Mouse (Mus musculus): ENCODE data around the gene Olfr91. TPM values are rescaled to one million over a fixed set of nuclear protein-coding genes. Genes with fewer than 3 reads are reported as not detected.

Gene Olfr91
- total RNA-seq, 1 experiment: 0.13 TPM

GRCm38 (mm10) chr17:37080119-37080518, 18.0 kb downstream of the Olfr91 start:
- Histone ChIP-seq H3K36me3 (ENCODE audit: control insufficient read depth, insufficient read depth, low read length, poor library complexity, severe bottlenecking) (peaks cover 17% of the 10 kb centered on the region), H3K4me3 (ENCODE audit: insufficient read depth in 1 of 2, low read depth in 1 of 2, low read length in 2 of 2, poor library complexity in 1 of 2, severe bottlenecking in 1 of 2) (peak overlapping the region in 1 of 2 experiments; percentile 16; a peak in 1 of 4 replicates), H3K27ac (ENCODE audit: insufficient read depth, low read depth, low read length, poor library complexity, severe bottlenecking) (peak overlapping the region; percentile 97; the same call in 1 of the 2 replicates), H3K4me1 (ENCODE audit: control insufficient read depth in 2 of 2, insufficient read depth in 2 of 2, low read length in 2 of 2, poor library complexity in 1 of 2) (peaks cover 18 to 22% of the 10 kb centered on the region in 2 experiments), H3K9me3 (ENCODE audit: control insufficient read depth, insufficient read depth, low read depth, low read length) (no peaks in the 10 kb centered on the region), H3K9ac (ENCODE audit: insufficient read depth, low read depth, low read length, poor library complexity, severe bottlenecking) (no peak overlapping the region; the same call in 1 of the 2 replicates)
- TF ChIP-seq CHD2 (IDR thresholded peaks at IDR 0.05; ENCODE audit: low read depth, low read length): no peak
- TF ChIP-seq ZC3H11A (IDR thresholded peaks at IDR 0.05; ENCODE audit: borderline replicate concordance, low read depth, low read length): no peak
- TF ChIP-seq HCFC1 (IDR thresholded peaks at IDR 0.05; ENCODE audit: borderline replicate concordance, insufficient read depth, low read length): no peak
- TF ChIP-seq MAFK (IDR thresholded peaks at IDR 0.05; ENCODE audit: insufficient read depth, low read depth, low read length): no peak
- TF ChIP-seq ZNF384 (IDR thresholded peaks at IDR 0.05; ENCODE audit: low read depth, low read length): no peak
- in situ Hi-C loops (cut with MboI; ENCODE audit: low sequenced_read_pairs in 2 of 2, unreplicated experiment in 2 of 2): no loop called here
- no peak for DNase-seq (ENCODE audit: low read depth, low spot score)

GRCm38 (mm10) chr17:37078990-37079389, 19.1 kb downstream of the Olfr91 start:
- H3K9me3 ChIP-seq (ENCODE audit: control insufficient read depth, insufficient read depth, low read depth, low read length): no peaks in the 10 kb centered on the region
- H3K9ac ChIP-seq (ENCODE audit: insufficient read depth, low read depth, low read length, poor library complexity, severe bottlenecking): peak overlapping the region; percentile 61; the same call in 1 of the 2 replicates
- DNase-seq (ENCODE audit: low read depth, low spot score): peak; percentile 76
- peaks cover 19 to 28% of the 10 kb centered on the region in 2 experiments for H3K4me1 ChIP-seq (ENCODE audit: control insufficient read depth in 2 of 2, insufficient read depth in 2 of 2, low read length in 2 of 2, poor library complexity in 1 of 2)
- peak overlapping the region; percentile 97; the same call in 1 of the 2 replicates for H3K27ac ChIP-seq (ENCODE audit: insufficient read depth, low read depth, low read length, poor library complexity, severe bottlenecking)
- H3K4me3 ChIP-seq (ENCODE audit: insufficient read depth in 1 of 2, low read depth in 1 of 2, low read length in 2 of 2, poor library complexity in 1 of 2, severe bottlenecking in 1 of 2): peak overlapping the region; percentile 14 to 33; a peak in 1 of 4 replicates
- TF ChIP-seq ZC3H11A (IDR thresholded peaks at IDR 0.05; ENCODE audit: borderline replicate concordance, low read depth, low read length) (no peak), MAFK (IDR thresholded peaks at IDR 0.05; ENCODE audit: insufficient read depth, low read depth, low read length) (peak; percentile 76), CHD2 (IDR thresholded peaks at IDR 0.05; ENCODE audit: low read depth, low read length) (0 out of 2 replicates have a peak, but pooled peaks have one; percentile 62)
- H3K36me3 ChIP-seq (ENCODE audit: control insufficient read depth, insufficient read depth, low read length, poor library complexity, severe bottlenecking): peaks cover 24% of the 10 kb centered on the region
- in situ Hi-C loops (cut with MboI; ENCODE audit: low sequenced_read_pairs in 2 of 2, unreplicated experiment in 2 of 2): no loop called here

GRCm38 (mm10) chr17:37078193-37078592, 19.9 kb downstream of the Olfr91 start:
- Histone ChIP-seq H3K9ac (ENCODE audit: insufficient read depth, low read depth, low read length, poor library complexity, severe bottlenecking) (no peak overlapping the region), H3K36me3 (ENCODE audit: control insufficient read depth, insufficient read depth, low read length, poor library complexity, severe bottlenecking) (peaks cover 30% of the 10 kb centered on the region), H3K4me3 (ENCODE audit: insufficient read depth in 1 of 2, low read depth in 1 of 2, low read length in 2 of 2, poor library complexity in 1 of 2, severe bottlenecking in 1 of 2) (no peak overlapping the region), H3K27ac (ENCODE audit: insufficient read depth, low read depth, low read length, poor library complexity, severe bottlenecking) (peak overlapping the region; percentile 65; the same call in 1 of the 2 replicates), H3K9me3 (ENCODE audit: control insufficient read depth, insufficient read depth, low read depth, low read length) (no peaks in the 10 kb centered on the region), H3K4me1 (ENCODE audit: control insufficient read depth in 2 of 2, insufficient read depth in 2 of 2, low read length in 2 of 2, poor library complexity in 1 of 2) (peaks cover 23 to 28% of the 10 kb centered on the region in 2 experiments)
- TF ChIP-seq MAFK (IDR thresholded peaks at IDR 0.05; ENCODE audit: insufficient read depth, low read depth, low read length) (no peak), ZC3H11A (IDR thresholded peaks at IDR 0.05; ENCODE audit: borderline replicate concordance, low read depth, low read length) (no peak), ZNF384 (IDR thresholded peaks at IDR 0.05; ENCODE audit: low read depth, low read length) (no peak), CHD2 (IDR thresholded peaks at IDR 0.05; ENCODE audit: low read depth, low read length) (no peak), HCFC1 (IDR thresholded peaks at IDR 0.05; ENCODE audit: borderline replicate concordance, insufficient read depth, low read length) (no peak)
- no peak for DNase-seq (ENCODE audit: low read depth, low spot score)
- in situ Hi-C loops (cut with MboI; ENCODE audit: low sequenced_read_pairs in 2 of 2, unreplicated experiment in 2 of 2): no loop called here

- Histone ChIP-seq H3K4me3 (ENCODE audit: insufficient read depth in 1 of 2, low read depth in 1 of 2, low read length in 2 of 2, poor library complexity in 1 of 2, severe bottlenecking in 1 of 2) (no peak overlapping the region), H3K4me1 (ENCODE audit: control insufficient read depth in 2 of 2, insufficient read depth in 2 of 2, low read length in 2 of 2, poor library complexity in 1 of 2) (peaks cover 18 to 25% of the 10 kb centered on the region in 2 experiments), H3K36me3 (ENCODE audit: control insufficient read depth, insufficient read depth, low read length, poor library complexity, severe bottlenecking) (peaks cover 46% of the 10 kb centered on the region), H3K9ac (ENCODE audit: insufficient read depth, low read depth, low read length, poor library complexity, severe bottlenecking) (no peak overlapping the region), H3K9me3 (ENCODE audit: control insufficient read depth, insufficient read depth, low read depth, low read length) (no peaks in the 10 kb centered on the region), H3K27ac (ENCODE audit: insufficient read depth, low read depth, low read length, poor library complexity, severe bottlenecking) (peak overlapping the region; percentile 5; the same call in 1 of the 2 replicates)
- in situ Hi-C loops (cut with MboI; ENCODE audit: low sequenced_read_pairs in 2 of 2, unreplicated experiment in 2 of 2): no loop called here
- TF ChIP-seq MAFK (IDR thresholded peaks at IDR 0.05; ENCODE audit: insufficient read depth, low read depth, low read length): no peak
- no peak for TF ChIP-seq ZNF384 (IDR thresholded peaks at IDR 0.05; ENCODE audit: low read depth, low read length)
- TF ChIP-seq ZC3H11A (IDR thresholded peaks at IDR 0.05; ENCODE audit: borderline replicate concordance, low read depth, low read length): no peak
- TF ChIP-seq HCFC1 (IDR thresholded peaks at IDR 0.05; ENCODE audit: borderline replicate concordance, insufficient read depth, low read length): no peak
- TF ChIP-seq CHD2 (IDR thresholded peaks at IDR 0.05; ENCODE audit: low read depth, low read length): no peak
- DNase-seq (ENCODE audit: low read depth, low spot score): no peak
These were observed 22.3 kb downstream of the Olfr91 start for GRCm38 (mm10) chr17:37075766-37076165.

All from ES-E14 (cell line).